8 mouse cellular contexts compared by ENCODE assay signal in the genomic region with DNA sequence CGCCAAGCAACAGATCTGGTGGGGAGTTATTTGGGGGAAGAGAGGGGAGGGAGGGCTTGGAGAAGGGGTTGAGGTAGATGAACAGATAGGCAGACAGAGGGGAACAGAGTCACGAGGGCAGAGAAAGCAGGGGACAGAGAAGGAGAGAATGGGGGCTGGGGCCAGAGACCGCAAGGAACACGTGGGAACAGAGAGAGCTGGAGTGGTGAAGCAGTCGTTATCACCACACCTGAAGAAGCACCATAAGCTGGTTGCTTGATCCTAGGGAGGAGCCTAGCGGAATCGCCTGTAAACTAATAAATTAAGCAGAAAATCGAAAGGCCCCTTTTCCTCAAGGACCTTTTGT. TPM values are rescaled to one million over a fixed set of nuclear protein-coding genes. Genes with fewer than 3 reads are reported as not detected.
A peak's percentile ranks its signal among the peaks of the same experiment; 100 is the strongest.
DNase-seq lines count a peak whose midpoint lies in the region; ATAC-seq and TF ChIP-seq lines count a peak whose summit lies in the region.

No protein-coding gene starts in this region.

- peaks cover 2% of the 10 kb centered on the region; the same call in 1 of the 2 replicates for H3K4me1 ChIP-seq in lung, embryonic 16.5 days (replicated peaks; ENCODE audit: control insufficient read depth, insufficient read depth, low read length)
- H3K4me1 ChIP-seq in limb, embryonic 14.5 days (ENCODE audit: control insufficient read depth, insufficient read depth, low read length) = no peaks in the 10 kb centered on the region
- H3K4me1 ChIP-seq in olfactory bulb, adult 2 months (ENCODE audit: control insufficient read depth, insufficient read depth, low read length) = peaks cover 6% of the 10 kb centered on the region; the same call in 1 of the 2 replicates

- no peak for DNase-seq in lung, postnatal 25 days (ENCODE audit: low spot score)
- no peak for DNase-seq in limb, embryonic 14.5 days (ENCODE audit: low spot score)
- no peak for DNase-seq in cerebellum, postnatal 36 days
- no peak for DNase-seq in adrenal gland, postnatal 25 days
- DNase-seq in left cerebral cortex, adult 18-20 months (ENCODE audit: low spot score in 2 of 2) = no peak

- TF ChIP-seq CTCF in olfactory bulb, adult 2 months (IDR thresholded peaks at IDR 0.05; ENCODE audit: insufficient read depth, low read depth, low read length) = no peak

- H3K4me2 ChIP-seq in lung, embryonic 16.5 days (ENCODE audit: low read depth, low read length) = peak overlapping the region; percentile 79
- H3K4me2 ChIP-seq in limb, embryonic 14.5 days (replicated peaks; ENCODE audit: low read depth, low read length, severe bottlenecking) = peak overlapping the region; percentile 70

- TF ChIP-seq POLR2A in limb, embryonic 14.5 days (IDR thresholded peaks at IDR 0.05; ENCODE audit: borderline replicate concordance, extremely low read depth, insufficient read depth, insufficient read length) = no peak
- no peak for TF ChIP-seq POLR2A in olfactory bulb, adult 2 months (IDR thresholded peaks at IDR 0.05; ENCODE audit: insufficient read depth, low read depth, low read length)

- peak; percentile 8 for ATAC-seq in lung, embryonic 16.5 days (ENCODE audit: low read depth)
- peak; percentile 67 for ATAC-seq in erythroid progenitor cell, adult 5-6 weeks (replicated peaks; ENCODE audit: low FRiP score, poor library complexity, severe bottlenecking)
- ATAC-seq in limb, embryonic 14.5 days (ENCODE audit: low FRiP score, low read depth) = peak; percentile 6; the same call in 1 of the 2 replicates

- H3K27ac ChIP-seq in lung, embryonic 16.5 days (ENCODE audit: low read length) = peak overlapping the region; percentile 100
- peak overlapping the region; percentile 99 for H3K27ac ChIP-seq in limb, embryonic 14.5 days (replicated peaks; ENCODE audit: low read depth, low read length)
- peak overlapping the region; percentile 40 for H3K27ac ChIP-seq in olfactory bulb, adult 2 months (ENCODE audit: insufficient read depth, low read depth, low read length)

- H3K9ac ChIP-seq in lung, embryonic 16.5 days (ENCODE audit: low read length) = peak overlapping the region; percentile 74
- peak overlapping the region; percentile 66 for H3K9ac ChIP-seq in limb, embryonic 14.5 days (ENCODE audit: low read depth, low read length, severe bottlenecking)

- no peaks in the 10 kb centered on the region for H3K27me3 ChIP-seq in lung, embryonic 16.5 days (ENCODE audit: control insufficient read depth, insufficient read depth, low read depth, low read length)
- no peaks in the 10 kb centered on the region for H3K27me3 ChIP-seq in limb, embryonic 14.5 days (ENCODE audit: control insufficient read depth, insufficient read depth, low read length)

- H3K4me3 ChIP-seq in lung, embryonic 16.5 days (ENCODE audit: low read length) = peak overlapping the region; percentile 69
- peak overlapping the region; percentile 56 for H3K4me3 ChIP-seq in limb, embryonic 14.5 days (replicated peaks; ENCODE audit: low read length)
- peak overlapping the region; percentile 44 for H3K4me3 ChIP-seq in olfactory bulb, adult 2 months (ENCODE audit: insufficient read depth, low read depth, low read length)

- H3K9me3 ChIP-seq in lung, embryonic 16.5 days (ENCODE audit: control insufficient read depth, low read length) = no peaks in the 10 kb centered on the region
- no peaks in the 10 kb centered on the region for H3K9me3 ChIP-seq in limb, embryonic 14.5 days (ENCODE audit: control insufficient read depth, low read length)

- no peaks in the 10 kb centered on the region for H3K36me3 ChIP-seq in lung, embryonic 16.5 days (ENCODE audit: control insufficient read depth, insufficient read depth, low read length)
- H3K36me3 ChIP-seq in limb, embryonic 14.5 days (ENCODE audit: control insufficient read depth, insufficient read depth, low read length) = peaks cover 4% of the 10 kb centered on the region; the same call in 1 of the 2 replicates

- WGBS in lung, embryonic 16.5 days = 3% methylated on average over 8 of the region's 8 CpGs
- 5% methylated on average over 8 of the region's 8 CpGs for WGBS in limb, embryonic 14.5 days
- 5% methylated on average over 8 of the region's 8 CpGs for WGBS in olfactory bulb, adult 2 months

RNA-seq across cellular contexts. Expression of a gene that starts 0.4 kb away (rescaled TPM):
- polyA plus RNA-seq in lung, embryonic 16.5 days (2015; fragmentation: Nextera tagmentation; extraction: Ambion mirVana) = 52.0 and 52.1 TPM in 2 replicates
- total RNA-seq in erythroid progenitor cell, adult 5-6 weeks (2015; ENCODE audit: low replicate concordance) = 81.1 and 91.4 TPM in 2 replicates
- total RNA-seq in erythroid progenitor cell, adult 5-6 weeks (2017; ENCODE audit: low replicate concordance) = 34.5 and 43.0 TPM in 2 replicates
- polyA plus RNA-seq in limb, embryonic 14.5 days (2012; rRNA removed) = 35.5 and 36.0 TPM in 2 replicates
- polyA plus RNA-seq in limb, embryonic 14.5 days (2014; fragmentation: Nextera tagmentation; extraction: Ambion mirVana) = 39.2 and 39.4 TPM in 2 replicates
- not detected in 2 replicates for polyA plus RNA-seq in olfactory bulb, adult 2 months (2012; ENCODE audit: insufficient read depth, insufficient read length, low replicate concordance, missing spikeins)
- 29.9 and 37.3 TPM in 2 replicates for total RNA-seq in adrenal gland, postnatal 25 days (2021)
- total RNA-seq in left cerebral cortex, adult 18-20 months (2021) = 10 to 100 TPM in 1 of 2 experiments, 1 to 10 TPM in 1; 9.0 to 11.0 TPM

RNA-seq across cellular contexts. Expression of a gene that starts 27.6 kb away (rescaled TPM):
- not detected in 2 replicates for polyA plus RNA-seq in lung, embryonic 16.5 days (2015; fragmentation: Nextera tagmentation; extraction: Ambion mirVana)
- not detected in 2 replicates for total RNA-seq in erythroid progenitor cell, adult 5-6 weeks (2015; ENCODE audit: low replicate concordance)
- not detected in 2 replicates for total RNA-seq in erythroid progenitor cell, adult 5-6 weeks (2017; ENCODE audit: low replicate concordance)
- polyA plus RNA-seq in limb, embryonic 14.5 days (2012; rRNA removed) = not detected in 2 replicates
- polyA plus RNA-seq in limb, embryonic 14.5 days (2014; fragmentation: Nextera tagmentation; extraction: Ambion mirVana) = not detected in 2 replicates
- not detected in 2 replicates for polyA plus RNA-seq in olfactory bulb, adult 2 months (2012; ENCODE audit: insufficient read depth, insufficient read length, low replicate concordance, missing spikeins)
- not detected in 2 replicates for total RNA-seq in adrenal gland, postnatal 25 days (2021)
- total RNA-seq in left cerebral cortex, adult 18-20 months (2021) = not detected

RNA-seq across cellular contexts. Expression of a gene that starts 38.7 kb away (rescaled TPM):
- polyA plus RNA-seq in lung, embryonic 16.5 days (2015; fragmentation: Nextera tagmentation; extraction: Ambion mirVana) = 6.8 and 7.4 TPM in 2 replicates
- not detected in 2 replicates for total RNA-seq in erythroid progenitor cell, adult 5-6 weeks (2015; ENCODE audit: low replicate concordance)
- 1.0 and 1.5 TPM in 2 replicates for total RNA-seq in erythroid progenitor cell, adult 5-6 weeks (2017; ENCODE audit: low replicate concordance)
- polyA plus RNA-seq in limb, embryonic 14.5 days (2012; rRNA removed) = 3.0 and 4.2 TPM in 2 replicates
- polyA plus RNA-seq in limb, embryonic 14.5 days (2014; fragmentation: Nextera tagmentation; extraction: Ambion mirVana) = 2.5 and 3.6 TPM in 2 replicates
- polyA plus RNA-seq in olfactory bulb, adult 2 months (2012; ENCODE audit: insufficient read depth, insufficient read length, low replicate concordance, missing spikeins) = not detected in 2 replicates
- 5.9 and 8.9 TPM in 2 replicates for total RNA-seq in adrenal gland, postnatal 25 days (2021)
- total RNA-seq in left cerebral cortex, adult 18-20 months (2021) = 10 to 100 TPM; 34.7 to 37.2 TPM

RNA-seq across cellular contexts. Expression of a gene that starts 44.6 kb away (rescaled TPM):
- polyA plus RNA-seq in lung, embryonic 16.5 days (2015; fragmentation: Nextera tagmentation; extraction: Ambion mirVana) = 4.7 and 7.1 TPM in 2 replicates
- 13.7 and 22.2 TPM in 2 replicates for total RNA-seq in erythroid progenitor cell, adult 5-6 weeks (2015; ENCODE audit: low replicate concordance)
- total RNA-seq in erythroid progenitor cell, adult 5-6 weeks (2017; ENCODE audit: low replicate concordance) = 2.6 and 3.0 TPM in 2 replicates
- 9.3 and 11.6 TPM in 2 replicates for polyA plus RNA-seq in limb, embryonic 14.5 days (2012; rRNA removed)
- 3.8 and 5.4 TPM in 2 replicates for polyA plus RNA-seq in limb, embryonic 14.5 days (2014; fragmentation: Nextera tagmentation; extraction: Ambion mirVana)
- not detected in 2 replicates for polyA plus RNA-seq in olfactory bulb, adult 2 months (2012; ENCODE audit: insufficient read depth, insufficient read length, low replicate concordance, missing spikeins)
- total RNA-seq in adrenal gland, postnatal 25 days (2021) = 11.4 and 14.1 TPM in 2 replicates
- total RNA-seq in left cerebral cortex, adult 18-20 months (2021) = 1 to 10 TPM; 1.6 to 2.0 TPM

Comparison
In these comparisons a context has a peak if more than half of its experiments do, and no peak if none do; other contexts are left out.
1. ATAC-seq: peak in every context shown above with its lines; median percentile 67 in erythroid progenitor cell, adult 5-6 weeks; 8 in lung, embryonic 16.5 days; 6 in limb, embryonic 14.5 days.
2. H3K27ac ChIP-seq: peak in every context shown above with its lines; median percentile 100 in lung, embryonic 16.5 days; 99 in limb, embryonic 14.5 days; 40 in olfactory bulb, adult 2 months.